Mouse (Mus musculus) forebrain, embryonic 13.5 days (tissue): ENCODE measurements around the gene Cyp2s1. TPM values are rescaled to one million over a fixed set of nuclear protein-coding genes. Genes with fewer than 3 reads are reported as not detected.

ENCODE experiments used
- ATAC-seq: fragments of 200-750 bp; cut with Nextera tagmentation; 2 replicates; pipeline ENCODE4 v1.8.0; 2017
- H3K27ac ChIP-seq: fragments of 300-500 bp; sonication (generic); 2 replicates; pipeline ENCODE4 v1.5.1; 2015; ENCODE audit warnings: inconsistent platforms, mild to moderate bottlenecking, moderate library complexity
- H3K27me3 ChIP-seq: fragments of 300-500 bp; sonication (generic); 2 replicates; pipeline ENCODE4 v1.6.1; 2015; ENCODE audit warnings: mild to moderate bottlenecking, inconsistent platforms
- H3K36me3 ChIP-seq: fragments of 300-500 bp; sonication (generic); 2 replicates; pipeline ENCODE4 v1.6.1; 2015; ENCODE audit warnings: mild to moderate bottlenecking, inconsistent platforms; ENCODE audit not compliant: poor library complexity, severe bottlenecking
- H3K4me1 ChIP-seq: fragments of 300-500 bp; sonication (generic); 2 replicates; pipeline ENCODE4 v1.6.1; 2015; ENCODE audit warnings: inconsistent platforms
- H3K4me2 ChIP-seq: fragments of 300-500 bp; sonication (generic); 2 replicates; pipeline ENCODE4 v1.6.1; 2015; ENCODE audit warnings: inconsistent platforms, mild to moderate bottlenecking, moderate library complexity
- H3K4me3 ChIP-seq: fragments of 300-500 bp; sonication (generic); 2 replicates; pipeline ENCODE4 v1.5.1; 2015; ENCODE audit warnings: mild to moderate bottlenecking, inconsistent platforms
- H3K9ac ChIP-seq: fragments of 300-500 bp; sonication (generic); 2 replicates; pipeline ENCODE4 v1.6.1; 2015; ENCODE audit warnings: mild to moderate bottlenecking, inconsistent platforms
- H3K9me3 ChIP-seq: fragments of 300-500 bp; sonication (generic); replicated peaks from 2 replicates; pipeline ENCODE4 v1.6.1; 2016; ENCODE audit warnings: inconsistent platforms
- WGBS: fragments of 180-500 bp; shearing (Covaris S2); methylation state at CpG from one replicate; pipeline ENCODE4 v1.1.7; 2015; 5-methylcytosine and 5-hydroxymethylcytosine counted together
- polyA plus RNA-seq: library from polyadenylated mRNA; unstranded; fragments of >200 nt; fragmentation: Nextera tagmentation; extraction: Ambion mirVana; gene quantifications from 2 replicates; pipeline ENCODE4 v1.2.1, GENCODE M21; 2015

Gene Cyp2s1
- 0.49 and 0.78 TPM in 2 replicates for polyA plus RNA-seq

- WGBS = under 1% methylated on average over 40 of the region's 40 CpGs
Observed at GRCm38 (mm10) chr7:25816241-25816919, at the start of gene Cyp2s1. Cyp2s1 (minus strand) TSS chr7:25816913.

GRCm38 (mm10) chr7:25864861-25865260 lies 48.1 kb upstream of the Cyp2s1 start:
- WGBS = 39% methylated on average over 5 of the region's 5 CpGs
- ATAC-seq = no peak
- no peak overlapping the region for H3K27ac ChIP-seq
- H3K4me1 ChIP-seq = no peaks in the 10 kb centered on the region
- no peak overlapping the region for H3K4me2 ChIP-seq
- H3K9ac ChIP-seq = no peak overlapping the region
- no peaks in the 10 kb centered on the region for H3K36me3 ChIP-seq
- H3K4me3 ChIP-seq = no peak overlapping the region
- H3K9me3 ChIP-seq = peaks cover 4% of the 10 kb centered on the region; the same call in 1 of the 2 replicates
- no peaks in the 10 kb centered on the region for H3K27me3 ChIP-seq

More at GRCm38 (mm10) chr7:25816241-25816919, at the start of gene Cyp2s1:
- peaks cover 41% of the 10 kb centered on the region for H3K27me3 ChIP-seq
- peak; percentile 16; the same call in 1 of the 2 replicates for ATAC-seq
- H3K4me1 ChIP-seq = peaks cover 10% of the 10 kb centered on the region
- H3K4me3 ChIP-seq = peak within 1 kb of the TSS; percentile 45
- H3K9ac ChIP-seq = peak within 1 kb of the TSS; percentile 66
- H3K27ac ChIP-seq = no peak within 1 kb of the TSS
- H3K9me3 ChIP-seq = no peaks in the 10 kb centered on the region
- H3K4me2 ChIP-seq = peak within 1 kb of the TSS; percentile 83
- no peaks in the 10 kb centered on the region for H3K36me3 ChIP-seq

DNA sequence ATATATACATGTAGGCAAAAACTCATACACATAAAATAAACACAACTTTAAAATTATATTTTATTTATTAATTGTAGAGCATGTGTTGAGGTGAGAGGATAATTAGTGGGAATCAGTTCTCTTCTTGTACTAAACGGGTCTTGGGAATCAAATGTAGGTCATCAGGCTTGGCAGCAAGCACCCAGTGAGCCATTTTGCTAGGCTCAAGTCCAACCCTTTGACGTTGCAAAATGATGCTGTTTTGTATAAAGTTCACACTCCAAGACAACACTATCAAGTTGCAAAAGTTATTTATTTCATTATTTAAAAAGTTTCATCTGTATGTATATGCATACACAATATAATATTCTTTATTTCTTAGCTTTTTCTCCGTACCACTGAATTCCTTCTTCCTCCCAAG lies 47.0 kb upstream of the Cyp2s1 start:
- H3K4me3 ChIP-seq = no peak overlapping the region
- no peaks in the 10 kb centered on the region for H3K4me1 ChIP-seq
- no peak overlapping the region for H3K27ac ChIP-seq
- WGBS = 89% methylated on average over 3 of the region's 3 CpGs
- no peak overlapping the region for H3K9ac ChIP-seq
- H3K9me3 ChIP-seq = peaks cover 4% of the 10 kb centered on the region; the same call in 1 of the 2 replicates
- H3K27me3 ChIP-seq = no peaks in the 10 kb centered on the region
- H3K4me2 ChIP-seq = no peak overlapping the region
- no peaks in the 10 kb centered on the region for H3K36me3 ChIP-seq
- ATAC-seq = no peak

DNA sequence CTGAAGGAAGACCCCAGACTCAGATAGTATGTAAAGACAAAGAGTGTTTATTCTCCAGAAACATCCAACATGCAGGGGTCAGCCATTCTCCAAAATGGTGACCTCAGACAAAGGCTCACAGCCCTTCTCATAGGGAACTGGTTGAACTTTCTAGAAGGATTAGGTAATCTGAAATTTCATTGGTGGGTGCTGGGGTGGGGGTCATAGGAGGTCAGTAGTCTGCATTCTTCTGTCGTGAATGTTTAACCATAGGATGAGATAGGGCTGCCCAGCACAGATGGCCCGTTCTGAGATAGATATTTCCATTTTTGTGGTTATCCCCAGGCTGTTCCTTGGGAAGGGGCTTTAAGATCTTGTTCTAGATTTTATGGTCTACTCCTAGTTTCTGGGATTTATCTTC lies 45.7 kb upstream of the Cyp2s1 start:
- Histone ChIP-seq H3K27me3 (no peaks in the 10 kb centered on the region), H3K4me2 (no peak overlapping the region), H3K9me3 (no peaks in the 10 kb centered on the region; the same call in 1 of the 2 replicates), H3K4me1 (no peaks in the 10 kb centered on the region), H3K9ac (no peak overlapping the region), H3K36me3 (no peaks in the 10 kb centered on the region), H3K4me3 (no peak overlapping the region), H3K27ac (no peak overlapping the region)
- no peak for ATAC-seq
- WGBS = 86% methylated on average over 2 of the region's 2 CpGs

GRCm38 (mm10) chr7:25859962-25860870 lies 43.5 kb upstream of the Cyp2s1 start:
- Histone ChIP-seq H3K27me3 (no peaks in the 10 kb centered on the region), H3K36me3 (no peaks in the 10 kb centered on the region), H3K9me3 (no peaks in the 10 kb centered on the region), H3K9ac (no peak overlapping the region), H3K4me3 (peak overlapping the region; percentile 21), H3K4me2 (peak overlapping the region; percentile 53), H3K27ac (no peak overlapping the region), H3K4me1 (no peaks in the 10 kb centered on the region)
- ATAC-seq = no peak; the same call in 1 of the 2 replicates
- 21% methylated on average over 9 of the region's 9 CpGs for WGBS

DNA sequence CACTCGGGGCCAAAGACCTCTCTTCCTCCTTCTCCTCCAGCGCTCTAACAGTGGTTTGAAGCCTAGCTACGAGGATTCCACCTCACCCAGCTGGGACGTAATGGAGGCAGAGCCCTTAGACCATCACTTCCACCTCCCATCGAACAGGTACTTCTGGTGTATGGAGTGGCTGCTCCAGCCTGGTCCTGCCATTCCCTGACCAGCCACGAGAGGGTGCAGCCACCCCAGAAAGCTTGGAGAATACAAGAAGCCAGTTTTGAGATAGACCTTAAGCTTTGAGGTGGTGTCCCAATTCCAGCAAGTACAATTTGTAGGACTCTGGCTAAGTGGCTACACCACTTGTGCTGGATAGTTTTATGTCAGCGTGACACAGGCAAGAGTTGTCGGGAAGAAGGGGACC lies 38.4 kb upstream of the Cyp2s1 start:
- WGBS = 39% methylated on average over 8 of the region's 8 CpGs
- no peak for ATAC-seq
- H3K27me3 ChIP-seq = no peaks in the 10 kb centered on the region

GRCm38 (mm10) chr7:25848444-25848812 lies 31.7 kb upstream of the Cyp2s1 start:
- WGBS = 25% methylated on average over 11 of the region's 11 CpGs
- H3K9me3 ChIP-seq = no peaks in the 10 kb centered on the region
- H3K4me1 ChIP-seq = no peaks in the 10 kb centered on the region
- peak; percentile 43; the same call in 1 of the 2 replicates for ATAC-seq
- H3K4me2 ChIP-seq = peak overlapping the region; percentile 59
- H3K36me3 ChIP-seq = no peaks in the 10 kb centered on the region
- H3K4me3 ChIP-seq = peak overlapping the region; percentile 41
- H3K27me3 ChIP-seq = no peaks in the 10 kb centered on the region
- H3K27ac ChIP-seq = no peak overlapping the region
- peak overlapping the region; percentile 53 for H3K9ac ChIP-seq

More for the DNA sequence above, 38.4 kb upstream of the Cyp2s1 start:
- Histone ChIP-seq H3K4me1 (no peaks in the 10 kb centered on the region), H3K9ac (no peak overlapping the region), H3K4me3 (no peak overlapping the region), H3K27ac (no peak overlapping the region), H3K36me3 (no peaks in the 10 kb centered on the region), H3K4me2 (no peak overlapping the region), H3K9me3 (no peaks in the 10 kb centered on the region)

DNA sequence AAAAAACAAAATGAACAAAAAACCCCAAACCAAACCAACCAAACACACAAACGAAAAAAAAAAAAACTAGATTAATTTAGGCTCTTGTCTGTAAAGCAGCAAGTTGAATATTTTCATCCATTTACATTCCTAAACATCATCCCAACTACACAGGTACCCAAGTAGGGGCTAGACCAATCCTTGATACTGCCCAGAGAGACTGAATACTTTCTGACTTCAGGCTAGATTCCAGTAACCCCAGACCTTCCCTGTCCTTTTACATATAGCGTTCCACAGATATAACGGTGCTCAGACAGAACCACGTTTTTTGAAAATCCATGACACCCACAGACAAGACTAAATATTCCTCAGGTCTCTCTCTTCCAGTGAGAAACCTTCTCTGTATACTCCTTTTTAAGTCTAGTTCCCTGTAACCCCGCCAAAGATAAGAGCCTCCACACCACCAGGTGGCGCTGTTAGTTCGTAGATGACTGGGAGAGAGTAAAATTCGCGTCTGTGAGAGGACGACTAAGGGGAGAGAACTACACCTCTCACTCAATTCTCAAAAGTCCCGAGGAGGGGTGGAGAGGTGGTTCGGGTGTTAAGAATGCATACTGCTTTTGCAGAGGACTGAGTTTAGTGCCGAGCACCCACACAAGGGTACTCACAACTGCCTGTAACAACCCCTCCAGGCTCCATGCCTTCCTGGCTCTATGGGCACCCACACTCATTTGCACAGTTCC lies 31.2 kb upstream of the Cyp2s1 start:
- H3K27ac ChIP-seq = no peak overlapping the region
- WGBS = 11% methylated on average over 13 of the region's 13 CpGs

DNA sequence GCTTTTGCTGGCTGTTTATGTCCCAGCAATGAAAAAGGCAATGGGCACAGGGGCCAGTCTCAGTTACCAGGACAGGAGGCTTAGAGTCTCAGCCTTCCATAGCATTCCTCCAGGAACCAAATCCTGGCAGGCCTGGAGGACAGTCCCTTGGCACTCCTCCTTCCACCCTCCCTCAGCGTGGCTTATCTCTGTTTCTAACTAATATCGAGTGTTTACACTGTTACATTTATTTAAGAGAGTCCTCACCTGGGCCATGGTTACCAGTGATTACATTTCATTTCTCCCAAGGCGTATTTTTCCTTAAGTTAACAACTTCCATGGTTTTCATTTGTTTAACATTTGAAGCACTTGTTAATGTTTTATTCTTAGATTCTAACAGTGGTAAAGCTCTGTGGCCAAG lies 28.2 kb upstream of the Cyp2s1 start:
- H3K9me3 ChIP-seq = no peaks in the 10 kb centered on the region
- WGBS = 82% methylated on average over 3 of the region's 3 CpGs
- no peaks in the 10 kb centered on the region for H3K4me1 ChIP-seq
- ATAC-seq = no peak
- no peak overlapping the region for H3K4me2 ChIP-seq
- H3K27me3 ChIP-seq = no peaks in the 10 kb centered on the region
- H3K4me3 ChIP-seq = no peak overlapping the region
- H3K36me3 ChIP-seq = no peaks in the 10 kb centered on the region
- H3K9ac ChIP-seq = no peak overlapping the region
- no peak overlapping the region for H3K27ac ChIP-seq

More for the DNA sequence above, 31.2 kb upstream of the Cyp2s1 start:
- Histone ChIP-seq H3K4me1 (no peaks in the 10 kb centered on the region), H3K36me3 (no peaks in the 10 kb centered on the region), H3K4me2 (peak overlapping the region; percentile 59), H3K4me3 (peak overlapping the region; percentile 41), H3K9ac (peak overlapping the region; percentile 53), H3K9me3 (no peaks in the 10 kb centered on the region), H3K27me3 (no peaks in the 10 kb centered on the region)
- ATAC-seq = peak; percentile 77

- 74% methylated on average over 8 of the region's 8 CpGs for WGBS
- H3K4me3 ChIP-seq = no peak overlapping the region
- no peaks in the 10 kb centered on the region for H3K4me1 ChIP-seq
- H3K27ac ChIP-seq = no peak overlapping the region
- no peaks in the 10 kb centered on the region for H3K27me3 ChIP-seq
- H3K36me3 ChIP-seq = no peaks in the 10 kb centered on the region
- no peak overlapping the region for H3K4me2 ChIP-seq
- ATAC-seq = no peak
- H3K9ac ChIP-seq = no peak overlapping the region
- no peaks in the 10 kb centered on the region for H3K9me3 ChIP-seq
Observed at GRCm38 (mm10) chr7:25844423-25844822, 27.7 kb upstream of the Cyp2s1 start.

- WGBS = 15% methylated on average over 2 of the region's 2 CpGs
- H3K4me1 ChIP-seq = no peaks in the 10 kb centered on the region
- H3K9ac ChIP-seq = no peak overlapping the region
- H3K4me3 ChIP-seq = no peak overlapping the region
- H3K36me3 ChIP-seq = no peaks in the 10 kb centered on the region
- no peak for ATAC-seq
- no peaks in the 10 kb centered on the region for H3K27me3 ChIP-seq
- no peaks in the 10 kb centered on the region for H3K9me3 ChIP-seq
- no peak overlapping the region for H3K27ac ChIP-seq
- H3K4me2 ChIP-seq = no peak overlapping the region
Observed at GRCm38 (mm10) chr7:25843492-25843891, 26.8 kb upstream of the Cyp2s1 start.

DNA sequence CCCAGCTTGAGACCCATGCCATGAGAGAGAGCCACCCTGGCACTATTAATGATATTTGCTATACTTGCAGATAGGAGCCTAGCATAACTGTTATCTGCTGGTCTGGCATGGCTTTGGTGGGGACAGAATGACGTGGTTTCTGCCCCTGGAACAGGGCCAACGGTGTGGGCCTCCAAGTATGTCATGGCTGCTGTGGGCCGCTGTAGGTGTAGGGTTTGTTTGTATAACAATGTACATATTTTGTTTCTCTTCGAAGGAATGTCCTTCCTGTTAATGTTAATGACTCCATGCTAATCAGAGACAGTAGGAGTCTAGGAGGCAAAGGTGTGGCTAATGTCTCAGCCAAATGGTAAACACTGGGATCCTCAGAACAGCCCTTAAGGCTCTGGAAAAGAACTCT lies 24.2 kb upstream of the Cyp2s1 start:
- Histone ChIP-seq H3K27ac (no peak overlapping the region), H3K36me3 (no peaks in the 10 kb centered on the region), H3K4me2 (no peak overlapping the region), H3K4me3 (no peak overlapping the region), H3K9me3 (no peaks in the 10 kb centered on the region), H3K27me3 (no peaks in the 10 kb centered on the region), H3K4me1 (no peaks in the 10 kb centered on the region), H3K9ac (no peak overlapping the region)
- no peak for ATAC-seq
- WGBS = 70% methylated on average over 4 of the region's 4 CpGs
